Mouse (Mus musculus): ENCODE data around the gene Fam131b. TPM values are rescaled to one million over a fixed set of nuclear protein-coding genes. Genes with fewer than 3 reads are reported as not detected.

The Fam131b gene
- polyA plus RNA-seq, 1 experiment = 0.63 TPM

DNA sequence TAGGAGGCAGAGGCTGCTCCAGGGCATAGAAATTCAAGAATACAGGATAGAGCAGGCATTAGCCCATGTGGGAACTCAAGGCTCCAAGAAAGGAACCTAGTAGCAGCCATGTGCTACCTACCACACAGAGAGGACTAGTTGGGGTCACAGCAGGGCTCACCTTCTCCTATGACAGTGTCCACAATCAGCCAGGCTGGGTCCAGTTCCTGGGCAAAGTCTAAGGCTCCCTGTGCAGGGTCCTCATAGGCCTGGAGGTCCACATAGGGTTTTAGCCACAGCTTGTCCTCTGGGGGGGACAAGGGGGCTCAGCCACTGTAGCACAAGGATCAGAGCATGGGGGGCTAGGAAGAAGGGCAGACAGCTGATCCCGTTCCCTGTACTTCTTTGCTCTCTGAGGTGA, 38.1 kb upstream of the Fam131b start:
- Histone ChIP-seq H3K4me1 (ENCODE audit: control insufficient read depth, insufficient read depth, low read length) (no peaks in the 10 kb centered on the region), H3K27ac (ENCODE audit: insufficient read depth, low read length) (no peak overlapping the region), H3K9me3 (replicated peaks; ENCODE audit: control insufficient read depth, insufficient read depth, low read length, poor library complexity, severe bottlenecking) (no peaks in the 10 kb centered on the region), H3K27me3 (ENCODE audit: control insufficient read depth, insufficient read depth, low read length, poor library complexity, severe bottlenecking) (no peaks in the 10 kb centered on the region), H3K36me3 (ENCODE audit: control insufficient read depth, insufficient read depth, low read length, poor library complexity, severe bottlenecking) (no peaks in the 10 kb centered on the region), H3K4me3 (ENCODE audit: low read depth, low read length) (no peak overlapping the region), H3K9ac (ENCODE audit: low read depth, poor library complexity, severe bottlenecking) (no peak overlapping the region)
- no peak for TF ChIP-seq POLR2A (IDR thresholded peaks at IDR 0.05; ENCODE audit: insufficient read depth, low read length)

GRCm38 (mm10) chr6:42362074-42362473, 37.6 kb upstream of the Fam131b start:
- Histone ChIP-seq H3K9ac (ENCODE audit: low read depth, poor library complexity, severe bottlenecking) (no peak overlapping the region), H3K36me3 (ENCODE audit: control insufficient read depth, insufficient read depth, low read length, poor library complexity, severe bottlenecking) (no peaks in the 10 kb centered on the region), H3K4me3 (ENCODE audit: low read depth, low read length) (no peak overlapping the region), H3K27ac (ENCODE audit: insufficient read depth, low read length) (no peak overlapping the region), H3K27me3 (ENCODE audit: control insufficient read depth, insufficient read depth, low read length, poor library complexity, severe bottlenecking) (no peaks in the 10 kb centered on the region), H3K4me1 (ENCODE audit: control insufficient read depth, insufficient read depth, low read length) (no peaks in the 10 kb centered on the region), H3K9me3 (replicated peaks; ENCODE audit: control insufficient read depth, insufficient read depth, low read length, poor library complexity, severe bottlenecking) (no peaks in the 10 kb centered on the region)
- TF ChIP-seq EP300 (IDR thresholded peaks at IDR 0.05; ENCODE audit: insufficient read depth, low read depth, low read length) (no peak), POLR2A (IDR thresholded peaks at IDR 0.05; ENCODE audit: insufficient read depth, low read length) (no peak), CTCF (IDR thresholded peaks at IDR 0.05; ENCODE audit: low read depth, low read length) (no peak)

DNA sequence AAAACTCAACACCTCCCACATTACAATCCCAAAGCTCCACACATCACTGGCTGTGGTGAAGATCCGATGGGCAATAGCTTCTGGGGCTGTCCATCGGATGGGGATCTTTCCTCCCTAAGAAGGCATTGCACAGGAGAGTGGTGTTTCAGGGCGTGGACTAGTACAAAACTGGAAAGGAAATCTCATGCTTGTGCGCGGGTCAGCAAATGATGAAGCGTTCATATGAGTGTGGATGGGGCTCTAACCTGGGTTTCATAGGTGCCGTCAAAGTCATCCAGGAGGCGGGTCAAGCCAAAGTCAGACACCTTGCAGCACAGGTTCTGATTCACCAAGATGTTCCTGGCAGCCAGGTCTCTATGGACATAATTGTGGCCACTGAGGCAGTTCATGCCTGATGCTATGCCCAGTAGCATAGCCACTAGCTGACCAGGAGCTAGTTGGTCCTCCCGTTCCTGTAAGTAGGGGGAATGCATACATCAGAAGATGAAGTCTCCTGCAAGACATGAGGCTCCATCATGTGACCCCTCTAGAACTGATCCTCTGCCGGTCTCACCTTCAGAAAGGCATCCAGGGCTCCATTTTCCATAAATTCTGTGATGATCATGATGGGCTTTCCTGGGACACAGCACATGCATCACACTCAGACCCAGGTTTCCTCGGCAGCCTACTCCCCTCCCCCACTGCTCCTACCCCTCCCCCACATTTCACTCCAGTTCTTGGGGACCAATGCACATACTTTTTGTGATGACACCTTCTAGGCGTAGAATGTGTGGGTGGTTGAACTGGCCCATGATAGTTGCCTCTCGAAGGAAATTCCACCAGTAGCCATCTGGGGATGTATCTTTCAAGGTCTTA, 36.8 kb upstream of the Fam131b start:
- TF ChIP-seq POLR2A (IDR thresholded peaks at IDR 0.05; ENCODE audit: insufficient read depth, low read length) = no peak
- no peak for TF ChIP-seq EP300 (IDR thresholded peaks at IDR 0.05; ENCODE audit: insufficient read depth, low read depth, low read length)
- no peak for TF ChIP-seq CTCF (IDR thresholded peaks at IDR 0.05; ENCODE audit: low read depth, low read length)
- H3K9ac ChIP-seq (ENCODE audit: low read depth, poor library complexity, severe bottlenecking) = no peak overlapping the region

DNA sequence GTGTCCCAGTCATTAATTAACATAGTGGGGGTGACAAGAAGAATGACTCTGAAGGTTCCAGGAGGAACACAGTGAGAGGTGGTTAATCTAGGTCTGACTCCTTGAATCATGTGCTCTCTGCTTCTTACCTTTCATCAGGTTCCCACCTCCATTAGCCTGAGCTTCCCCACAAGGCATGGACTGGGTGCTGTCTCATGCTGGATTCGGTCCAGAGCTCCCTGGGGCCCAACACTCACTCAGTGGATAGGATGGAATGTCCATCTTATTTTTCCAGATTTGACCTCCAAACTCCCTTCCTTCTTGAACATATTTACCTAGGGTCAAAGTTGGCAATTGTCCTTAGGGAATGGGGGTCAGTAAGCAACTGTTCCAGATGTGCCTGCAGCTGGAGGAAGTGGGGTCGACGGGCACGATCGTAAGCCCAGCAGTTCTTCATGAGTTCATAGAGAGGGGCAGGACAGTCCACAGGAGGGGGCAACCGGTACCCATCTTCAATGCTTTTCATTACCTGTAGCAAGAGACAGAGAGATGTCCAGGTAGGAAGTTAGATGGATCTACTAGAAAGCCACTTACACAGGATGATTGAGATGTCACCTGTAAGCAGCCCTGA, 35.9 kb upstream of the Fam131b start:
- no peaks in the 10 kb centered on the region for H3K36me3 ChIP-seq (ENCODE audit: control insufficient read depth, insufficient read depth, low read length, poor library complexity, severe bottlenecking)
- H3K4me1 ChIP-seq (ENCODE audit: control insufficient read depth, insufficient read depth, low read length) = no peaks in the 10 kb centered on the region
- no peak overlapping the region for H3K4me3 ChIP-seq (ENCODE audit: low read depth, low read length)
- H3K9ac ChIP-seq (ENCODE audit: low read depth, poor library complexity, severe bottlenecking) = no peak overlapping the region
- TF ChIP-seq CTCF (IDR thresholded peaks at IDR 0.05; ENCODE audit: low read depth, low read length) = no peak
- no peak overlapping the region for H3K27ac ChIP-seq (ENCODE audit: insufficient read depth, low read length)
- H3K9me3 ChIP-seq (replicated peaks; ENCODE audit: control insufficient read depth, insufficient read depth, low read length, poor library complexity, severe bottlenecking) = no peaks in the 10 kb centered on the region
- H3K27me3 ChIP-seq (ENCODE audit: control insufficient read depth, insufficient read depth, low read length, poor library complexity, severe bottlenecking) = no peaks in the 10 kb centered on the region

More for the DNA sequence above, 36.8 kb upstream of the Fam131b start:
- Histone ChIP-seq H3K36me3 (ENCODE audit: control insufficient read depth, insufficient read depth, low read length, poor library complexity, severe bottlenecking) (no peaks in the 10 kb centered on the region), H3K27me3 (ENCODE audit: control insufficient read depth, insufficient read depth, low read length, poor library complexity, severe bottlenecking) (no peaks in the 10 kb centered on the region), H3K4me1 (ENCODE audit: control insufficient read depth, insufficient read depth, low read length) (no peaks in the 10 kb centered on the region), H3K9me3 (replicated peaks; ENCODE audit: control insufficient read depth, insufficient read depth, low read length, poor library complexity, severe bottlenecking) (no peaks in the 10 kb centered on the region), H3K4me3 (ENCODE audit: low read depth, low read length) (no peak overlapping the region), H3K27ac (ENCODE audit: insufficient read depth, low read length) (no peak overlapping the region)

DNA sequence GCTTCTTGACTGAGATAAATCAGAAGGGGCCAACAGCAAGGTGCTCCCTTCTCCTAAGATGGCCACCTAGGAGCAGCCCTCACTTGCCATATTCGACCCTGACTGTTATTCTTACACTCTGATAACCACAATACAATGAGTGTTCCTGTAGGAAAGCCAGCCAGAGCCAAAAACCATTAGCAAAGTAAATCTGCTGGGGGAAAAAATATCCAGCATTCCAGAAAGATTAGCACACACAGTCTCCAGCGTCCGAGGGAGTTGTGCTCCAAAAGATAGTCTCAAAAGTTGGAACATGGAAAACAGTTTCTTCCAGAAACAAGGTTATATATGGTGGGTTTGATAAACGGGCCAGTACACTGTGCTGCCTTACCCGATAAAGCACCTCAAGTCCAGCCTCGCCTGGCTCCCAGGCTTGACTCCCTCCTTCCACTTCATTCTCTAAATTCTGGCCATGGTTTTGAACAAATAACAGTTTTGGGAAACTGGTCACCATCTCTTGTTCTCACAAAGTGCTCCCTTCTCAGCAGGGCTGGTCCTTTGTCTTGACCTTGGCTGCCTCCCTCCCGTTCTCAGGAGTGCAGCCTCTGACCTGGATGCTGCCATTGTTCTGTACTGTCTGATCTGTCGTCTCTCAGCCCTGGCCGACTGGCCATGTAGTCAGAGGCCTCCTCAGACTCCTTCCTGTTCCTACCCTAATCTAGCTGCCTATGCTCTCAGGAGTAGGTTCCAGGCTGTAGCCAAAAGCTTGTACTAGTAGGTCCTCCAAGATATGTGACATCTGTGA, 35.1 kb upstream of the Fam131b start:
- H3K27me3 ChIP-seq (ENCODE audit: control insufficient read depth, insufficient read depth, low read length, poor library complexity, severe bottlenecking) = no peaks in the 10 kb centered on the region
- no peak overlapping the region for H3K4me3 ChIP-seq (ENCODE audit: low read depth, low read length)
- H3K4me1 ChIP-seq (ENCODE audit: control insufficient read depth, insufficient read depth, low read length) = no peaks in the 10 kb centered on the region
- TF ChIP-seq CTCF (IDR thresholded peaks at IDR 0.05; ENCODE audit: low read depth, low read length) (no peak), EP300 (IDR thresholded peaks at IDR 0.05; ENCODE audit: insufficient read depth, low read depth, low read length) (no peak), POLR2A (IDR thresholded peaks at IDR 0.05; ENCODE audit: insufficient read depth, low read length) (no peak)
- H3K9me3 ChIP-seq (replicated peaks; ENCODE audit: control insufficient read depth, insufficient read depth, low read length, poor library complexity, severe bottlenecking) = no peaks in the 10 kb centered on the region
- H3K36me3 ChIP-seq (ENCODE audit: control insufficient read depth, insufficient read depth, low read length, poor library complexity, severe bottlenecking) = no peaks in the 10 kb centered on the region
- no peak overlapping the region for H3K9ac ChIP-seq (ENCODE audit: low read depth, poor library complexity, severe bottlenecking)
- no peak overlapping the region for H3K27ac ChIP-seq (ENCODE audit: insufficient read depth, low read length)

DNA sequence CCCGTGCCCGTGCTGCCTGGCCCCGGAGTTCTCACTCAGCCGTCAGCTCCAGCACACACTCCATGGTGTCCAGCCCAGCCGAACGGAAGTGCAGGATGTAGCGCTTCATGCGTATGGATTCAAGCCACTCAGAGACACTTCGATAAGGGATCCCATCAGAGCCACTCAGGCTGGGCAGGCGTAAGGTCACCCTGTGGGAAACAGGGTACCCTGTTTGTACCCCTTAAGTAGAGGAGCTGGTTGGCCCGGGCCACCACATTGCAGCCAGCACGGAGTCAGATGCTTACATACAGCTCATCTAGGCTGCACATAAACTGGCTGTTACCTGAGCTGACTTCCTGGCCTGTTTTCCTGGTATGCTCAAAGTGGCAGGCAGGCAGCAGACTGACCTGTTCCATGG, 34.5 kb upstream of the Fam131b start:
- Histone ChIP-seq H3K27ac (ENCODE audit: insufficient read depth, low read length) (no peak overlapping the region), H3K9me3 (replicated peaks; ENCODE audit: control insufficient read depth, insufficient read depth, low read length, poor library complexity, severe bottlenecking) (no peaks in the 10 kb centered on the region), H3K9ac (ENCODE audit: low read depth, poor library complexity, severe bottlenecking) (no peak overlapping the region), H3K4me3 (ENCODE audit: low read depth, low read length) (no peak overlapping the region), H3K36me3 (ENCODE audit: control insufficient read depth, insufficient read depth, low read length, poor library complexity, severe bottlenecking) (no peaks in the 10 kb centered on the region), H3K27me3 (ENCODE audit: control insufficient read depth, insufficient read depth, low read length, poor library complexity, severe bottlenecking) (no peaks in the 10 kb centered on the region), H3K4me1 (ENCODE audit: control insufficient read depth, insufficient read depth, low read length) (no peaks in the 10 kb centered on the region)
- TF ChIP-seq CTCF (IDR thresholded peaks at IDR 0.05; ENCODE audit: low read depth, low read length) (no peak), EP300 (IDR thresholded peaks at IDR 0.05; ENCODE audit: insufficient read depth, low read depth, low read length) (no peak), POLR2A (IDR thresholded peaks at IDR 0.05; ENCODE audit: insufficient read depth, low read length) (no peak)
